Mouse (Mus musculus): Measurements from ENCODE around the gene Slc16a12.

- no peak for TF ChIP-seq CTCF (IDR thresholded peaks at IDR 0.05; ENCODE audit: extremely low read depth, insufficient read depth, low read length)
- no peak for TF ChIP-seq POLR2A (IDR thresholded peaks at IDR 0.05; ENCODE audit: extremely low read depth, insufficient read depth, low read length)
Measured at GRCm38 (mm10) chr19:34706261-34706660, 40.8 kb downstream of the Slc16a12 start.

Measured in cortical plate, adult 2 months (tissue).